Mouse (Mus musculus) layer of hippocampus, adult 18-20 months (tissue): ENCODE results near the gene Med16. TPM values are rescaled to one million over a fixed set of nuclear protein-coding genes. Genes with fewer than 3 reads are reported as not detected.
A peak's percentile ranks its signal among the peaks of the same experiment; 100 is the strongest.

Source experiments
- DNase-seq, 2 experiments: peaks; one replicate each; pipeline ENCODE4 v3.0.0; 2022; ENCODE audit warnings: low spot score in 2 of 2
- total RNA-seq, 2 experiments: library from RNA; stranded (reverse); gene quantifications; 2 replicates each; pipeline ENCODE4 v1.2.3; 2021

Gene Med16
- total RNA-seq, 2 experiments from 2014 or later, result 53.8 to 55.2 TPM

- no peak for DNase-seq
Observed at GRCm38 (mm10) chr10:79933861-79934260, 25.1 kb upstream of the Med16 start.

GRCm38 (mm10) chr10:79933145-79933679, 24.5 kb upstream of the Med16 start:
- DNase-seq, result no peak

DNA sequence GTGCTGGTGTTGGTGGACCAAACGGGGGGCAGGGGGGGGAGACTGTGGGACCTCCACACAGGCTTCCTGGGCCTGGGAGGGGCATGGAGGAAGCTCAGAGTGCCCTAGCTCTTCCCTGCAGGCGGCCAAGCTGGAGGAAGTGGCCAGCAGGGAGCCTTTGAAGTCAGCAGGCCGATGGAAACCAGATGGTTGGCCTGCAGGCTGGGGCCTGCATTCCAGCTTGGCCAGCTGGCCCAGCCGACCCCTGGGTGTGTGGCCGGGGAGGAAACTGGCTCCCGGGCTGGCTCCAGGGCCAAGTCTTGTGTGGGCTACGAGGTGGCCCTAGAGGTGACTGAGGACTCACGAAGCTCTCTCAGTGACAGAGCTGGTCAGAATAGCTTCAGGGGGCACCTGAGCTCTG, 24.0 kb upstream of the Med16 start:
- DNase-seq, result no peak

DNA sequence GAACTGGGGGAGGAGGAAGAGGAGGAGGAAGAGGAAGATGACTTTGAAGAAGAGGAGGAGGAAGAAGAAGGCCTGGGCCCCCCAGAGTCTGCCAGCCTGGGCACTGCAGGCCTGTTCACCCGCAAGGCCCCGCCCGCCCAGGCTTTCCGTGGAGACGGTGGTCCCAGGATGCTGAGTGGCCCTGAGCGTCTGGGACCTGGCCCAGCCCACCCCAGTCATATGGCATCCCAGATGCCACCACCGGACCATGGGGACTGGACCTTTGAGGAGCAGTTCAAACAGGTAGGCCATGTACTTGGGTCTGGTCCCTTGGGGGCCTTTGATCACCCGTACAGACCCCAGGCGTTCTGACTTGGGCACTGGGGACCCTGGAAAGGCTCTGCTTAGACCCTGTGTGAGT, 23.1 kb upstream of the Med16 start:
- DNase-seq, result no peak

DNA sequence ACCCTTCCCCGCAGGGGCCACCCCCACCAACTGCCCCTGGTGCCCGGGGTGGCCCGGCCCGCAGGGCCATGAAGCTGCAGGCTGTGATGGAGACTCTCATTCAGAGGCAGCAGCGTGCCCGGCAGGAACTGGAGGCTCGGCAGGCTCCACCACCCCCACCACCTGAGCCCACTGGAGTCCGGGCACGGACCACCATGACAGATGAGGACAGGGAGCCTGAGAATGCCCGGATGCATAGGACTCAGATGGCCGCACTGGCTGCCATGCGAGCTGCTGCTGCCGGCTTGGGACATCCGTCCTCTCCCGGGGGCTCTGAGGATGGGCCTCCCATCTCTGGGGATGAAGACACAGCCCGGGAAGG, 22.1 kb upstream of the Med16 start:
- no peak for DNase-seq

GRCm38 (mm10) chr10:79929967-79930825, 21.5 kb upstream of the Med16 start:
- no peak for DNase-seq

DNA sequence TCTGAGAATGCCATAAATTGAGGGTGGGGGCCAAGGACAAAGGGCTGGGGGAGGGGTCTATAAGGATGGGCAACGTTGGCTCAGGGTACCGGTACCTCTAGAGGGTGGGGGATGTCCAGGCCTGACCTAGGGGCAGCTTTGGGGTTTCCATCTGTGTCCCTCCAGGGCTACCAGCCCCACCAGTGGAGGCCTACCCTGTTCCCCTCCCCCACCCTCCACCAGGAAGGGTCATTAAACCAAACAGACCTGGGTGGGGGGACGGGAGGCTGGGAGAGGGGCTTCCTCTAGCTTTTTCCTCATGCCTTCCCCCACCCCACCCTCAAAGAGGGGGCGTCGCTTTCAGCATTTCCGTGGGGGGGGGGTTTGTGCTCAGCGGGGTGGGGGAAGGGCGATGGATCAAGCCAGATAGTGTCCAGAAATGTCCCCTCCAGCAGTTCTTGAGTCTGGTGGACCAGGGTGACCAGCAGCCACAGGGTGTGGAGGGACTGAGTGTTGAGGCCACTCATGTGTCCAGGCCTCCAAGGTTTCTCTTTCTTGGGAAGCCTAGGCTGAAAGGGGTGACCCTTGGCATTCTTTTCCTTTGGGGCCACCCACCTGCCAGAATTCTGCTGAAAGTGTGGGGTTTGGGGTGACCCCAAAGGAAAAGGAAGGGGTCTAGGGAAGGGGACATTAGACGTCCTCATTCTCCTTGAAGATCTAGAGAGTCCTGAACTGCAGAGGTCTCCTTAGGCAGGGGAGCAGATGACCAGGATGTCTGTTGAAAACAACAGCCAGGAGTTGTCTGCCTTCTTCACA, 20.4 kb upstream of the Med16 start:
- no peak for DNase-seq

DNA sequence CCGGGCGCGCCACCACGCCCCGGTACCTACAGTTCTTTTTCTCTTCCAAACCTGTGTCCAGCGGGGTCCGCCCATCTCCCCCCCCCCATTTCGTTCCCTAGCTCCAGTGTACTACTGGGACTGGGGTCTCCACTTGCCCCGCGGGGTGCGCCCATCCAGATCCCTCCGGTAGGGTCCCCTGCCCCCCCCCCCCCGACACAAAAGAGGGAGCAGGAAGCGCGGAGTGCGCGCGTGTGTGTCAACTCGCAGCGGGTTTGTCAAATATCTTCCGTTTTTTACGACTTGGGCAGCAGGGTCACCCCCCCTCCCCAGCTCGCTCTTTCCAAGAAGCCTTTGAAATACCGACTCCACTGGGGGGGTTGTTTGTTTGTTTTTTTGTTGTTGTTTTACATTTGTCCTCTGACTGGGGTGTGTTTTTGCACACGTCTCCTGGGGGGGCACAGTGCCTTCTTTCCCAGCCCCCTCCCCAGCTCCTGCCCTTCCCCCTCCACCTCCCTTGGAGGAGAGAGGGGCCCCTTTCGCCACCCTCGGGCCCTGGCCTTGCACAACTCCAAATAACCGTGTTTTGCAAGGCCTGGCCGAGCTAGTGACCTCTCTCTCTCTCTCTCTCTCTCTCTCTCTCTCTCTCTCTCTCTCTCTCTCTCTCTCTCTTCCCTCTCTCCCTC, 19.4 kb upstream of the Med16 start:
- no peak for DNase-seq

GRCm38 (mm10) chr10:79927324-79928029, 18.8 kb upstream of the Med16 start:
- peak in 1 of 2 experiments; percentile 57 for DNase-seq

GRCm38 (mm10) chr10:79926491-79927323, 18.0 kb upstream of the Med16 start, which contains the start of gene Arid3a:
Arid3a (plus strand) TSS chr10:79927043.
- DNase-seq, result peak; percentile 86 to 89

DNA sequence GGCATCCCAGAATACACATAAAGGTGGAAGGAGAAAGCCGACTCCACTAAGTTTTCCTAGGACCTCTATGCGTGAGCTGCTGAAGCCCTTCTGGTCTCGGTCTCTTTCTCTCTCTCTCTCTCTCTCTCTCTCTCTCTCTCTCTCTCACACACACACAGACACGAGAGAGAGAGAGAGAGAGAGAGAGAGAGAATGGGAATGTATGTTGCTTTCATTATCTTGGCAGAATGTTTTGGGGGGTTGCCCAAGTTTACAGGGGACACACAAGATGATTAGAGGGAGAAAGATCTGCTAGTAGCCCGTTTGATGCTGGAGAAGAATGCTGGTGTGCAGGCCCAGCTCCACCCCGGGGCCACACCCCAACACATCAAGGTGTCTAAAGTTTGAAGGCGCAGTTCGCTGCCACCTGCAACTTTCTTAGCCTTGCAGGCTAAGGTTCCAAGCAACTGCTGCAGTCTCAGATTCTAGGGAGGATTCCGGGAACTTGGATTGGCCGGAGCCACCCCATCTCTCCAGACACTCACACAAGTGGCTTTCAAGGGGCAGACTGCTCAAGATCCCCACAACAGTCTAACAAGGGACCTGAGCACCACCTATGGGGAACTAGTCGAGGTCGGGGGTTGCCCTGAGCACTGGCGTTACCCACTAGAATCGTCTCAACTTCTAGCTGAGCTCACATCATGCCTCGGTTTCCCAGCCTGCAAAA, 17.2 kb upstream of the Med16 start:
- DNase-seq, result no peak

GRCm38 (mm10) chr10:79924998-79925784, 16.5 kb upstream of the Med16 start:
- DNase-seq, result peak; percentile 91 to 98

DNA sequence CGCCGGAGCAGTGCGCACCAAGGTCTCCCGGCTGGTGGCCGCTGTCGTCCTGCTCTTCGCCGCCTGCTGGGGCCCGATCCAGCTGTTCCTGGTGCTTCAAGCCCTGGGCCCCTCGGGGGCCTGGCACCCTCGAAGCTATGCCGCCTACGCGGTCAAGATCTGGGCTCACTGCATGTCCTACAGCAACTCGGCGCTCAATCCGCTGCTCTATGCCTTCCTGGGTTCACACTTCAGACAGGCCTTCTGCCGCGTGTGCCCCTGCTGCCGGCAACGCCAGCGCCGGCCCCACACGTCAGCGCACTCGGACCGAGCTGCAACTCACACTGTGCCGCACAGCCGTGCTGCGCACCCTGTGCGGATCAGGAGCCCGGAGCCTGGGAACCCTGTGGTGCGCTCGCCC, 12.8 kb upstream of the Med16 start:
- no peak for DNase-seq

DNA sequence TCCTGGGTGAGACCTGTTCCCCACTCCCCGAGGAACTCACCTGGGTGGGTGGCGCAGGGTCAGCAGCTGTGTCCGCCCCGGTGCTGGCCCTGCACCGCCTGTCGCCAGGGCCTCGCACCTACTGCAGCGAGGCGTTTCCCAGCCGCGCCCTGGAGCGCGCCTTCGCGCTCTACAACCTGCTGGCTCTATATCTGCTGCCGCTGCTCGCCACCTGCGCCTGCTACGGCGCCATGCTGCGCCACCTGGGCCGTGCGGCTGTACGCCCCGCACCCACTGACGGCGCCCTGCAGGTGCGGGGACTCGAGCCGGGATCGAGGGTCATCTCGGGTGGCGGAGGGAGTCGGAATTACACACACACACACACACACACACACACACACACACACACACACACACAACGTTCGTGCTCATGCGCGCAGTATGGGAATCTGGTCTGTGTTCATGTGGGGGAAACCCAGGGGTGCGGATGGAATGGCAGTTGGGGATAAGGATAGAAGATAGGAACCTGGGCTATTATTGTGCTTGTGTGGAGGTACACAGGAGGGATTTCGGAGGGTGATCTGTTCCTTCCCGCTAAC, 12.3 kb upstream of the Med16 start, which contains the start of gene R3hdm4:
Gene R3hdm4, minus strand, starts transcription at position 251 of the 578 bp plus-strand sequence.
- no peak for DNase-seq

GRCm38 (mm10) chr10:79920056-79920890, 11.6 kb upstream of the Med16 start:
- DNase-seq, result no peak

- no peak for DNase-seq
Observed at GRCm38 (mm10) chr10:79919251-79919849, 10.6 kb upstream of the Med16 start.
